ENCODE assay signal across 9 mouse cellular contexts in the genomic region with DNA sequence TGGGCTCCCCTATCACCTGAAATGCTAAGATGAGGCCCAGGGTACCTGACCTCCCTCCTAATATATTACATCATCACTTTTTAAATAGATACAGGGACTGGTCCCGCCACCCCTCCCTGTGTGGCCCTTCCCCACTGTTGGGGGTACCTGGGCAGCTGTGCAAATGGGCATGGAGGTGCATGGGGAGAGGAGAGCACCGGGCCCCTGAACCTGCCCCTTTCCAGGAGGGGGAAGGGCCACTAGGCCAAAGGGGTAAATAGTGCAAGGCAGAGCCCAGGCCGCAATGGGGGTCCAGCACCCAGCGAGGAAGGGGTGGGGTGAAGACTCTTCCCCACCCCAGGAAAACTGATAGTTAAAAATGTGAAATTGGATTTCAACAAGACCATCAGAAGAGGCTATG. TPM values are rescaled to one million over a fixed set of nuclear protein-coding genes. Genes with fewer than 3 reads are reported as not detected.
A peak's percentile ranks its signal among the peaks of the same experiment; 100 is the strongest.
DNase-seq lines count a peak whose midpoint lies in the region; ATAC-seq and TF ChIP-seq lines count a peak whose summit lies in the region.
"Had no signal": no experiment of that assay in that cellular context is flagged by ENCODE, and none has a peak within 500 bp of the region (broad histone marks: within the 10 kb centered on the region; RNA-seq: fewer than 3 reads in every experiment).

No protein-coding gene starts in this region.

- no peaks in the 10 kb centered on the region for H3K27me3 ChIP-seq in lung, postnatal 0 days (replicated peaks; ENCODE audit: insufficient read depth, low read length)
- H3K27me3 ChIP-seq in limb, embryonic 11.5 days (ENCODE audit: control insufficient read depth, insufficient read depth, low read length) = no peaks in the 10 kb centered on the region
- H3K27me3 ChIP-seq in stomach, embryonic 15.5 days (replicated peaks) = no peaks in the 10 kb centered on the region

- H3K4me1 ChIP-seq in lung, postnatal 0 days (ENCODE audit: insufficient read depth, low read depth, low read length) = peaks cover 9% of the 10 kb centered on the region; the same call in 1 of the 2 replicates
- peaks cover 3% of the 10 kb centered on the region; the same call in 1 of the 2 replicates for H3K4me1 ChIP-seq in limb, embryonic 11.5 days (ENCODE audit: control insufficient read depth, insufficient read depth, low read length)
- H3K4me1 ChIP-seq in stomach, embryonic 15.5 days = peaks cover 21% of the 10 kb centered on the region

- ATAC-seq in lung, postnatal 0 days = no peak
- ATAC-seq in limb, embryonic 11.5 days (ENCODE audit: insufficient number of reproducible peaks, low FRiP score, low TSS enrichment, low read depth) = peak; percentile 19; the same call in 1 of the 2 replicates
- no peak for ATAC-seq in stomach, embryonic 15.5 days (ENCODE audit: insufficient read depth, low FRiP score, low read depth)

- 67% methylated on average over 4 of the region's 4 CpGs for WGBS in lung, postnatal 0 days
- WGBS in limb, embryonic 11.5 days = 80% methylated on average over 4 of the region's 4 CpGs
- WGBS in stomach, embryonic 15.5 days = 73% methylated on average over 4 of the region's 4 CpGs

- peak overlapping the region; percentile 72 for H3K4me2 ChIP-seq in lung, postnatal 0 days (replicated peaks; ENCODE audit: low read depth, low read length)
- H3K4me2 ChIP-seq in limb, embryonic 11.5 days (ENCODE audit: low read depth, severe bottlenecking) = no peak overlapping the region; the same call in 1 of the 2 replicates
- peak overlapping the region; percentile 74 for H3K4me2 ChIP-seq in stomach, embryonic 15.5 days

- peak; percentile 43 for DNase-seq in cerebellum, adult 9-11 months
- no peak for DNase-seq in cerebellum, postnatal 4 days (ENCODE audit: low spot score in 2 of 2)
- DNase-seq in lung, postnatal 0 days (ENCODE audit: low spot score) = no peak
- DNase-seq in lung, adult 18-20 months = no peak
- DNase-seq in limb, embryonic 11.5 days (ENCODE audit: low spot score) = no peak
- no peak for DNase-seq in spleen, postnatal 10 days (ENCODE audit: low spot score in 2 of 2)
- DNase-seq in thymus, postnatal 14 days = no peak

- H3K9ac ChIP-seq in lung, postnatal 0 days (replicated peaks; ENCODE audit: low read depth) = no peak overlapping the region
- no peak overlapping the region for H3K9ac ChIP-seq in limb, embryonic 11.5 days (ENCODE audit: low read length)
- H3K9ac ChIP-seq in stomach, embryonic 15.5 days = 0 out of 2 replicates have a peak overlapping the region, but pooled peaks have one; percentile 37

- no peak for TF ChIP-seq EP300 in lung, postnatal 0 days (IDR thresholded peaks at IDR 0.05)

- H3K36me3 ChIP-seq in lung, postnatal 0 days (ENCODE audit: insufficient read depth, low read length) = peaks cover 8% of the 10 kb centered on the region; the same call in 1 of the 2 replicates
- H3K36me3 ChIP-seq in limb, embryonic 11.5 days (ENCODE audit: control insufficient read depth, insufficient read depth, low read length) = no peaks in the 10 kb centered on the region
- no peaks in the 10 kb centered on the region for H3K36me3 ChIP-seq in stomach, embryonic 15.5 days

- TF ChIP-seq CTCF in lung, postnatal 0 days (IDR thresholded peaks at IDR 0.05) = no peak

- H3K4me3 ChIP-seq in lung, postnatal 0 days (ENCODE audit: low read depth, low read length) = peak overlapping the region; percentile 48; the same call in 1 of the 2 replicates
- H3K4me3 ChIP-seq in limb, embryonic 11.5 days (ENCODE audit: low read depth, low read length) = no peak overlapping the region
- peak overlapping the region; percentile 54; the same call in 1 of the 2 replicates for H3K4me3 ChIP-seq in stomach, embryonic 15.5 days (replicated peaks)

- H3K27ac ChIP-seq in lung, postnatal 0 days (ENCODE audit: low read length) = no peak overlapping the region
- no peak overlapping the region for H3K27ac ChIP-seq in limb, embryonic 11.5 days (replicated peaks; ENCODE audit: low read depth, low read length)
- H3K27ac ChIP-seq in stomach, embryonic 15.5 days = peak overlapping the region; percentile 61; the same call in 1 of the 2 replicates

- no peaks in the 10 kb centered on the region for H3K9me3 ChIP-seq in lung, postnatal 0 days (ENCODE audit: low read length)
- no peaks in the 10 kb centered on the region for H3K9me3 ChIP-seq in limb, embryonic 11.5 days (ENCODE audit: control insufficient read depth, low read length)
- no peaks in the 10 kb centered on the region for H3K9me3 ChIP-seq in stomach, embryonic 15.5 days

RNA-seq across cellular contexts. Expression of a gene that starts 12.8 kb away (rescaled TPM):
- polyA plus RNA-seq in lung, postnatal 0 days (2015; fragmentation: Nextera tagmentation; extraction: Ambion mirVana) = 0.11 and 0.38 TPM in 2 replicates
- 0.37 and 0.44 TPM in 2 replicates for polyA plus RNA-seq in limb, embryonic 11.5 days (2014; fragmentation: Nextera tagmentation; extraction: Ambion mirVana)
- polyA plus RNA-seq in stomach, embryonic 15.5 days (2015; fragmentation: Nextera tagmentation; extraction: Ambion mirVana) = 0.30 and 0.52 TPM in 2 replicates
- polyA plus RNA-seq: erythroblast, embryonic 14.5 days had no signal

RNA-seq across cellular contexts. Expression of a gene that starts 16.1 kb away (rescaled TPM):
- 0.16 and 0.25 TPM in 2 replicates for polyA plus RNA-seq in lung, postnatal 0 days (2015; fragmentation: Nextera tagmentation; extraction: Ambion mirVana)
- polyA plus RNA-seq in limb, embryonic 11.5 days (2014; fragmentation: Nextera tagmentation; extraction: Ambion mirVana) = 0.23 and 0.28 TPM in 2 replicates
- polyA plus RNA-seq in stomach, embryonic 15.5 days (2015; fragmentation: Nextera tagmentation; extraction: Ambion mirVana) = 0.30 and 0.67 TPM in 2 replicates
- polyA plus RNA-seq: erythroblast, embryonic 14.5 days had no signal

RNA-seq across cellular contexts. Expression of a gene that starts 16.7 kb away (rescaled TPM):
- polyA plus RNA-seq in lung, postnatal 0 days (2015; fragmentation: Nextera tagmentation; extraction: Ambion mirVana) = 6.4 and 7.3 TPM in 2 replicates
- 0.41 and 0.45 TPM in 2 replicates for polyA plus RNA-seq in limb, embryonic 11.5 days (2014; fragmentation: Nextera tagmentation; extraction: Ambion mirVana)
- polyA plus RNA-seq in stomach, embryonic 15.5 days (2015; fragmentation: Nextera tagmentation; extraction: Ambion mirVana) = 7.8 and 7.9 TPM in 2 replicates

RNA-seq across cellular contexts. Expression of a gene that starts 24.8 kb away (rescaled TPM):
- polyA plus RNA-seq in lung, postnatal 0 days (2015; fragmentation: Nextera tagmentation; extraction: Ambion mirVana) = not detected in 2 replicates
- polyA plus RNA-seq in limb, embryonic 11.5 days (2014; fragmentation: Nextera tagmentation; extraction: Ambion mirVana) = 0.61 TPM in 1 of 2 replicates, not detected in the other
- polyA plus RNA-seq in stomach, embryonic 15.5 days (2015; fragmentation: Nextera tagmentation; extraction: Ambion mirVana) = not detected in 2 replicates

RNA-seq across cellular contexts. Expression of a gene that starts 28.0 kb away (rescaled TPM):
- 133 and 177 TPM in 2 replicates for polyA plus RNA-seq in lung, postnatal 0 days (2015; fragmentation: Nextera tagmentation; extraction: Ambion mirVana)
- polyA plus RNA-seq in limb, embryonic 11.5 days (2014; fragmentation: Nextera tagmentation; extraction: Ambion mirVana) = 17.8 and 21.0 TPM in 2 replicates
- 44.7 and 53.2 TPM in 2 replicates for polyA plus RNA-seq in stomach, embryonic 15.5 days (2015; fragmentation: Nextera tagmentation; extraction: Ambion mirVana)
